Mouse (Mus musculus) splenic B cell, adult 2 months (primary cell): ENCODE data around the gene Krtap29-1.

Experiments
- DNase-seq: peaks from one replicate; pipeline ENCODE4 v3.0.0-alpha.2; 2011; ENCODE audit warnings: low read depth, low spot score
- H3K27me3 ChIP-seq: 2 replicates; pipeline ENCODE4 v1.6.1; 2012; ENCODE audit warnings: mild to moderate bottlenecking, low read length, moderate library complexity, mixed read lengths; ENCODE audit not compliant: control insufficient read depth, poor library complexity, insufficient read depth, severe bottlenecking
- H3K36me3 ChIP-seq: 2 replicates; pipeline ENCODE4 v1.6.1; 2012; ENCODE audit warnings: mild to moderate bottlenecking, low read length, moderate library complexity, mixed read lengths; ENCODE audit not compliant: control insufficient read depth, poor library complexity, insufficient read depth, severe bottlenecking

Gene Krtap29-1

GRCm38 (mm10) chr11:99978953-99979352 lies at the start of gene Krtap29-1:
Krtap29-1 (minus strand) TSS chr11:99979053.
- no peak for DNase-seq
- H3K27me3 ChIP-seq = no peaks in the 10 kb centered on the region
- no peaks in the 10 kb centered on the region for H3K36me3 ChIP-seq

GRCm38 (mm10) chr11:100021438-100021837 lies 42.6 kb upstream of the Krtap29-1 start:
- no peaks in the 10 kb centered on the region for H3K36me3 ChIP-seq
- H3K27me3 ChIP-seq = no peaks in the 10 kb centered on the region
- DNase-seq = no peak

GRCm38 (mm10) chr11:100019466-100019865 lies 40.6 kb upstream of the Krtap29-1 start:
- Histone ChIP-seq H3K27me3 (no peaks in the 10 kb centered on the region), H3K36me3 (no peaks in the 10 kb centered on the region)
- no peak for DNase-seq

GRCm38 (mm10) chr11:100016112-100016511 lies 37.3 kb upstream of the Krtap29-1 start, which contains the start of gene Krt33a:
Krt33a (minus strand) TSS chr11:100016212.
- no peaks in the 10 kb centered on the region for H3K27me3 ChIP-seq

GRCm38 (mm10) chr11:100013691-100014171 lies 34.9 kb upstream of the Krtap29-1 start:
- DNase-seq = no peak
- Histone ChIP-seq H3K27me3 (no peaks in the 10 kb centered on the region), H3K36me3 (no peaks in the 10 kb centered on the region)

More at GRCm38 (mm10) chr11:100016112-100016511, 37.3 kb upstream of the Krtap29-1 start, which contains the start of gene Krt33a:
- no peaks in the 10 kb centered on the region for H3K36me3 ChIP-seq
- no peak for DNase-seq

- no peak for DNase-seq
- Histone ChIP-seq H3K36me3 (no peaks in the 10 kb centered on the region), H3K27me3 (no peaks in the 10 kb centered on the region)
Measured at GRCm38 (mm10) chr11:100010682-100011081, 31.8 kb upstream of the Krtap29-1 start.

- Histone ChIP-seq H3K36me3 (no peaks in the 10 kb centered on the region), H3K27me3 (no peaks in the 10 kb centered on the region)
- no peak for DNase-seq
Measured at GRCm38 (mm10) chr11:100008336-100008735, 29.5 kb upstream of the Krtap29-1 start.

GRCm38 (mm10) chr11:100006624-100007023 lies 27.8 kb upstream of the Krtap29-1 start:
- no peaks in the 10 kb centered on the region for H3K36me3 ChIP-seq
- H3K27me3 ChIP-seq = no peaks in the 10 kb centered on the region
- DNase-seq = peak; percentile 11

GRCm38 (mm10) chr11:100005905-100006304 lies 27.1 kb upstream of the Krtap29-1 start:
- H3K27me3 ChIP-seq = no peaks in the 10 kb centered on the region
- DNase-seq = no peak
- no peaks in the 10 kb centered on the region for H3K36me3 ChIP-seq

GRCm38 (mm10) chr11:100004846-100005245 lies 26.0 kb upstream of the Krtap29-1 start:
- DNase-seq = peak; percentile 35
- H3K27me3 ChIP-seq = no peaks in the 10 kb centered on the region

GRCm38 (mm10) chr11:99999091-99999490 lies 20.2 kb upstream of the Krtap29-1 start:
- DNase-seq = no peak
- Histone ChIP-seq H3K27me3 (no peaks in the 10 kb centered on the region), H3K36me3 (no peaks in the 10 kb centered on the region)

More at GRCm38 (mm10) chr11:100004846-100005245, 26.0 kb upstream of the Krtap29-1 start:
- H3K36me3 ChIP-seq = no peaks in the 10 kb centered on the region

- Histone ChIP-seq H3K27me3 (no peaks in the 10 kb centered on the region), H3K36me3 (no peaks in the 10 kb centered on the region)
- no peak for DNase-seq
Measured at GRCm38 (mm10) chr11:99994384-99994661, 15.5 kb upstream of the Krtap29-1 start.

GRCm38 (mm10) chr11:99993620-99994383 lies 14.9 kb upstream of the Krtap29-1 start, which contains the start of gene Krtap17-1:
Krtap17-1 (minus strand) TSS chr11:99993994.
- H3K27me3 ChIP-seq = no peaks in the 10 kb centered on the region
- no peak for DNase-seq
- no peaks in the 10 kb centered on the region for H3K36me3 ChIP-seq

- no peak for DNase-seq
- no peaks in the 10 kb centered on the region for H3K36me3 ChIP-seq
Measured at GRCm38 (mm10) chr11:99990571-99990970, 11.7 kb upstream of the Krtap29-1 start.

GRCm38 (mm10) chr11:99989881-99990405 lies 11.1 kb upstream of the Krtap29-1 start:
- Histone ChIP-seq H3K27me3 (no peaks in the 10 kb centered on the region), H3K36me3 (no peaks in the 10 kb centered on the region)
- DNase-seq = no peak

More at GRCm38 (mm10) chr11:99990571-99990970, 11.7 kb upstream of the Krtap29-1 start:
- H3K27me3 ChIP-seq = no peaks in the 10 kb centered on the region
